Mouse (Mus musculus) right cerebral cortex, postnatal 4 days (tissue): ENCODE data around the gene Zfhx3.
A peak's percentile ranks its signal among the peaks of the same experiment; 100 is the strongest.

Experiments used
- DNase-seq: peaks from one replicate; pipeline ENCODE4 v3.0.0-alpha.2; 2022

Gene Zfhx3

GRCm38 (mm10) chr8:108706848-108707541 is 764.6 kb downstream of the Zfhx3 start:
- no peak for DNase-seq

GRCm38 (mm10) chr8:108707576-108708281 is 765.3 kb downstream of the Zfhx3 start:
- no peak for DNase-seq

GRCm38 (mm10) chr8:108708833-108709387 is 766.5 kb downstream of the Zfhx3 start:
- DNase-seq, result no peak

GRCm38 (mm10) chr8:108709441-108709840 is 767.0 kb downstream of the Zfhx3 start:
- DNase-seq, result no peak

- no peak for DNase-seq
Measured at GRCm38 (mm10) chr8:108709928-108710606, 767.6 kb downstream of the Zfhx3 start.

GRCm38 (mm10) chr8:108710607-108711489 is 768.4 kb downstream of the Zfhx3 start:
- no peak for DNase-seq

- no peak for DNase-seq
Measured at GRCm38 (mm10) chr8:108711490-108711793, 769.0 kb downstream of the Zfhx3 start.

- DNase-seq, result no peak
Measured at GRCm38 (mm10) chr8:108712001-108712411, 769.6 kb downstream of the Zfhx3 start.

GRCm38 (mm10) chr8:108712607-108713006 is 770.2 kb downstream of the Zfhx3 start:
- DNase-seq, result no peak

GRCm38 (mm10) chr8:108713346-108714142 is 771.1 kb downstream of the Zfhx3 start:
- no peak for DNase-seq

GRCm38 (mm10) chr8:108714143-108714635 is 771.7 kb downstream of the Zfhx3 start:
- DNase-seq, result no peak

GRCm38 (mm10) chr8:108714636-108715415 is 772.4 kb downstream of the Zfhx3 start:
- DNase-seq, result peak; percentile 42

- no peak for DNase-seq
Measured at GRCm38 (mm10) chr8:108715416-108715948, 773.0 kb downstream of the Zfhx3 start.

GRCm38 (mm10) chr8:108716291-108716811 is 773.9 kb downstream of the Zfhx3 start:
- no peak for DNase-seq

- DNase-seq, result no peak
Measured at GRCm38 (mm10) chr8:108717545-108717944, 775.1 kb downstream of the Zfhx3 start.

- DNase-seq, result no peak
Measured at GRCm38 (mm10) chr8:108718031-108718430, 775.6 kb downstream of the Zfhx3 start.

GRCm38 (mm10) chr8:108720840-108721239 is 778.4 kb downstream of the Zfhx3 start:
- no peak for DNase-seq

- DNase-seq, result peak; percentile 48
Measured at GRCm38 (mm10) chr8:108722671-108723513, 780.4 kb downstream of the Zfhx3 start.

GRCm38 (mm10) chr8:108723636-108724035 is 781.2 kb downstream of the Zfhx3 start:
- no peak for DNase-seq
